Mouse (Mus musculus) myocyte (in vitro differentiated cells): ENCODE data around the gene Wnt9a. TPM values are rescaled to one million over a fixed set of nuclear protein-coding genes. Genes with fewer than 3 reads are reported as not detected.

ENCODE experiments used
- H3K27me3 ChIP-seq: one replicate; pipeline ENCODE4 v1.6.1; 2011; ENCODE audit not compliant: control insufficient read depth, insufficient read depth, insufficient read length
- H3K36me3 ChIP-seq: one replicate; pipeline ENCODE4 v1.6.1; 2011; ENCODE audit not compliant: control insufficient read depth, insufficient read depth
- H3K4me2 ChIP-seq: one replicate; pipeline ENCODE4 v1.6.1; 2011; ENCODE audit warnings: low read depth, control low read depth
- H3K4me3 ChIP-seq: one replicate; pipeline ENCODE4 v1.5.1; 2011; ENCODE audit warnings: mild to moderate bottlenecking, control low read depth, moderate library complexity
- H3K79me2 ChIP-seq: one replicate; pipeline ENCODE4 v1.6.1; 2011; ENCODE audit not compliant: control insufficient read depth, insufficient read depth
- H3ac ChIP-seq: one replicate; pipeline ENCODE4 v1.6.1; 2011; ENCODE audit not compliant: control insufficient read depth, insufficient read length
- CEBPB ChIP-seq: IDR thresholded peaks from 2 replicates; pipeline ENCODE4 v1.6.1; 2011; ENCODE audit warnings: mild to moderate bottlenecking, moderate library complexity; ENCODE audit not compliant: poor library complexity, insufficient read depth, severe bottlenecking
- E2F4 ChIP-seq: IDR thresholded peaks from one replicate; pipeline ENCODE4 v1.6.1; 2011; ENCODE audit warnings: mild to moderate bottlenecking, control low read depth, moderate library complexity; ENCODE audit not compliant: insufficient read depth
- MAX ChIP-seq: IDR thresholded peaks from one replicate; pipeline ENCODE4 v1.6.1; 2011; ENCODE audit warnings: low read depth, mild to moderate bottlenecking, control low read depth
- MYOD1 ChIP-seq, 3 experiments: IDR thresholded peaks; one replicate each; pipeline ENCODE4 v1.6.1; 2011; ENCODE audit warnings: control low read depth in 2 of 3, low read depth in 2 of 3, mild to moderate bottlenecking in 2 of 3, moderate library complexity in 1 of 3; ENCODE audit not compliant: insufficient read length in 2 of 3, control insufficient read depth in 1 of 3
- MYOG ChIP-seq, 3 experiments: IDR thresholded peaks; one replicate each; pipeline ENCODE4 v1.6.1; 2011; ENCODE audit warnings: control low read depth in 2 of 3, low read depth in 2 of 3, mild to moderate bottlenecking in 2 of 3; ENCODE audit not compliant: insufficient read length in 2 of 3, control insufficient read depth in 1 of 3, insufficient read depth in 1 of 3
- POLR2A ChIP-seq: IDR thresholded peaks from one replicate; pipeline ENCODE4 v1.6.1; 2011; ENCODE audit warnings: low read depth, mild to moderate bottlenecking, control low read depth, moderate library complexity; ENCODE audit not compliant: insufficient read length
- POLR2AphosphoS2 ChIP-seq: IDR thresholded peaks from one replicate; pipeline ENCODE4 v1.6.1; 2011; ENCODE audit warnings: low read depth, control low read depth; ENCODE audit not compliant: insufficient read length
- REST ChIP-seq: IDR thresholded peaks from one replicate; pipeline ENCODE4 v1.6.1; 2011; ENCODE audit warnings: mild to moderate bottlenecking, control low read depth, moderate library complexity; ENCODE audit not compliant: insufficient read depth, insufficient read length
- SRF ChIP-seq: IDR thresholded peaks from one replicate; pipeline ENCODE4 v1.6.1; 2011; ENCODE audit warnings: low read depth; ENCODE audit not compliant: control insufficient read depth, insufficient read length
- TCF12 ChIP-seq: IDR thresholded peaks from one replicate; pipeline ENCODE4 v1.6.1; 2011; ENCODE audit warnings: mild to moderate bottlenecking, control low read depth; ENCODE audit not compliant: poor library complexity, insufficient read depth, severe bottlenecking
- TCF3 ChIP-seq: IDR thresholded peaks from one replicate; pipeline ENCODE4 v1.6.1; 2011; ENCODE audit warnings: low read depth, control low read depth; ENCODE audit not compliant: insufficient read length
- USF1 ChIP-seq: IDR thresholded peaks from one replicate; pipeline ENCODE4 v1.6.1; 2011; ENCODE audit warnings: low read depth, mild to moderate bottlenecking, control low read depth, moderate library complexity
- polyA plus RNA-seq: library from polyadenylated mRNA; unstranded; fragments of >200 nt; fragmentation: generic; extraction: Trizol; gene quantifications from one replicate; pipeline ENCODE4 v1.2.1, GENCODE M21; 2012; ENCODE audit warnings: missing spikeins

Wnt9a gene
- polyA plus RNA-seq, 1 experiment, result 11.6 TPM

GRCm38 (mm10) chr11:59263870-59264563, 42.7 kb upstream of the Wnt9a start:
- H3K4me2 ChIP-seq, result peak overlapping the region; percentile 38
- TF ChIP-seq POLR2A (no peak), REST (no peak), MYOD1 (IDR thresholded peaks at IDR 0.05; ENCODE audit: control insufficient read depth in 1 of 3, insufficient read length in 2 of 3, low read depth in 2 of 3) (no peak), USF1 (no peak), TCF12 (no peak), MAX (no peak)
- no peak overlapping the region for H3ac ChIP-seq
- no peaks in the 10 kb centered on the region for H3K79me2 ChIP-seq
- peaks cover 73% of the 10 kb centered on the region for H3K27me3 ChIP-seq
- no peak overlapping the region for H3K4me3 ChIP-seq
- no peaks in the 10 kb centered on the region for H3K36me3 ChIP-seq

- Histone ChIP-seq H3K36me3 (no peaks in the 10 kb centered on the region), H3K4me3 (no peak overlapping the region), H3ac (no peak overlapping the region), H3K79me2 (no peaks in the 10 kb centered on the region), H3K27me3 (peaks cover 73% of the 10 kb centered on the region), H3K4me2 (peak overlapping the region; percentile 38)
- no peak for TF ChIP-seq TCF3
- TF ChIP-seq TCF12, result no peak
- no peak for TF ChIP-seq CEBPB
- no peak for TF ChIP-seq SRF
- no peak for TF ChIP-seq MYOG (IDR thresholded peaks at IDR 0.05; ENCODE audit: control insufficient read depth in 1 of 3, insufficient read depth in 1 of 3, insufficient read length in 2 of 3, low read depth in 2 of 3)
- no peak for TF ChIP-seq USF1
- TF ChIP-seq MAX, result no peak
- TF ChIP-seq REST, result no peak
- no peak for TF ChIP-seq POLR2AphosphoS2
- TF ChIP-seq POLR2A, result no peak
- no peak for TF ChIP-seq E2F4
- no peak for TF ChIP-seq MYOD1 (IDR thresholded peaks at IDR 0.05; ENCODE audit: control insufficient read depth in 1 of 3, insufficient read length in 2 of 3, low read depth in 2 of 3)
Measured at GRCm38 (mm10) chr11:59264593-59264992, 42.1 kb upstream of the Wnt9a start.

GRCm38 (mm10) chr11:59265154-59265813, 41.4 kb upstream of the Wnt9a start:
- no peak for TF ChIP-seq USF1
- TF ChIP-seq MYOG (IDR thresholded peaks at IDR 0.05; ENCODE audit: control insufficient read depth in 1 of 3, insufficient read depth in 1 of 3, insufficient read length in 2 of 3, low read depth in 2 of 3), result no peak
- no peak for TF ChIP-seq TCF3
- TF ChIP-seq POLR2AphosphoS2, result no peak
- TF ChIP-seq REST, result no peak
- no peak for TF ChIP-seq E2F4
- H3ac ChIP-seq, result no peak overlapping the region
- no peak overlapping the region for H3K4me2 ChIP-seq
- H3K79me2 ChIP-seq, result no peaks in the 10 kb centered on the region
- H3K27me3 ChIP-seq, result peaks cover 66% of the 10 kb centered on the region
- H3K4me3 ChIP-seq, result no peak overlapping the region
- no peaks in the 10 kb centered on the region for H3K36me3 ChIP-seq

- Histone ChIP-seq H3K4me3 (no peak overlapping the region), H3ac (no peak overlapping the region), H3K4me2 (no peak overlapping the region), H3K36me3 (no peaks in the 10 kb centered on the region), H3K79me2 (no peaks in the 10 kb centered on the region), H3K27me3 (peaks cover 54% of the 10 kb centered on the region)
- TF ChIP-seq TCF3 (no peak), MAX (no peak), SRF (no peak), MYOG (IDR thresholded peaks at IDR 0.05; ENCODE audit: control insufficient read depth in 1 of 3, insufficient read depth in 1 of 3, insufficient read length in 2 of 3, low read depth in 2 of 3) (no peak), POLR2A (no peak), REST (no peak), E2F4 (no peak), CEBPB (no peak), USF1 (no peak), TCF12 (no peak), MYOD1 (IDR thresholded peaks at IDR 0.05; ENCODE audit: control insufficient read depth in 1 of 3, insufficient read length in 2 of 3, low read depth in 2 of 3) (no peak), POLR2AphosphoS2 (no peak)
Measured at GRCm38 (mm10) chr11:59266727-59267126, 40.0 kb upstream of the Wnt9a start.
